Mouse (Mus musculus): Measurements from ENCODE around the gene Galk2. TPM values are rescaled to one million over a fixed set of nuclear protein-coding genes. Genes with fewer than 3 reads are reported as not detected.
A peak's percentile ranks its signal among the peaks of the same experiment; 100 is the strongest.

Gene Galk2
- polyA plus RNA-seq, 1 experiment from 2014 or later: 30.8 TPM

- WGBS: 84% methylated on average over 4 of the region's 4 CpGs
- TF ChIP-seq CTCF (IDR thresholded peaks at IDR 0.05; ENCODE audit: low read depth) (no peak), EP300 (optimal IDR thresholded peaks at IDR 0.05) (no peak)
- no peak for ATAC-seq (ENCODE audit: low FRiP score, low TSS enrichment)
Measured at GRCm38 (mm10) chr2:125827898-125828297, 31.0 kb upstream of the Galk2 start.

GRCm38 (mm10) chr2:125829924-125830323, 29.0 kb upstream of the Galk2 start:
- H3K4me2 ChIP-seq (replicated peaks; ENCODE audit: low read depth): no peak overlapping the region
- H3K4me1 ChIP-seq (replicated peaks; ENCODE audit: control insufficient read depth, insufficient read depth): no peaks in the 10 kb centered on the region
- WGBS: 86% methylated on average over 2 of the region's 2 CpGs
- H3K4me3 ChIP-seq (ENCODE audit: low read depth, low read length): no peak overlapping the region
- no peak for ATAC-seq (ENCODE audit: low FRiP score, low TSS enrichment)
- H3K9me3 ChIP-seq (ENCODE audit: control insufficient read depth, low read length): no peaks in the 10 kb centered on the region
- no peak overlapping the region for H3K27ac ChIP-seq (replicated peaks)
- H3K36me3 ChIP-seq (ENCODE audit: control insufficient read depth, insufficient read depth, low read length): peaks cover 3% of the 10 kb centered on the region; the same call in 1 of the 2 replicates
- no peaks in the 10 kb centered on the region for H3K27me3 ChIP-seq (ENCODE audit: control insufficient read depth, insufficient read depth, low read length)
- H3K9ac ChIP-seq (ENCODE audit: low read length): no peak overlapping the region
- no peak for DNase-seq (ENCODE audit: low spot score)
- TF ChIP-seq EP300 (optimal IDR thresholded peaks at IDR 0.05): no peak
- no peak for TF ChIP-seq CTCF (IDR thresholded peaks at IDR 0.05; ENCODE audit: low read depth)

More at GRCm38 (mm10) chr2:125827898-125828297, 31.0 kb upstream of the Galk2 start:
- no peak overlapping the region for H3K27ac ChIP-seq (replicated peaks)
- H3K4me2 ChIP-seq (replicated peaks; ENCODE audit: low read depth): no peak overlapping the region
- no peak overlapping the region for H3K9ac ChIP-seq (ENCODE audit: low read length)
- DNase-seq (ENCODE audit: low spot score): no peak
- no peak overlapping the region for H3K4me3 ChIP-seq (ENCODE audit: low read depth, low read length)
- H3K4me1 ChIP-seq (replicated peaks; ENCODE audit: control insufficient read depth, insufficient read depth): no peaks in the 10 kb centered on the region
- H3K36me3 ChIP-seq (ENCODE audit: control insufficient read depth, insufficient read depth, low read length): peaks cover 3% of the 10 kb centered on the region; the same call in 1 of the 2 replicates
- no peaks in the 10 kb centered on the region for H3K9me3 ChIP-seq (ENCODE audit: control insufficient read depth, low read length)
- H3K27me3 ChIP-seq (ENCODE audit: control insufficient read depth, insufficient read depth, low read length): no peaks in the 10 kb centered on the region

GRCm38 (mm10) chr2:125838091-125838490, 20.8 kb upstream of the Galk2 start:
- no peaks in the 10 kb centered on the region for H3K4me1 ChIP-seq (replicated peaks; ENCODE audit: control insufficient read depth, insufficient read depth)
- no peak for DNase-seq (ENCODE audit: low spot score)
- H3K27ac ChIP-seq (replicated peaks): no peak overlapping the region
- H3K4me3 ChIP-seq (ENCODE audit: low read depth, low read length): no peak overlapping the region
- H3K9ac ChIP-seq (ENCODE audit: low read length): no peak overlapping the region
- no peaks in the 10 kb centered on the region for H3K9me3 ChIP-seq (ENCODE audit: control insufficient read depth, low read length)
- no peak for ATAC-seq (ENCODE audit: low FRiP score, low TSS enrichment)
- no peak for TF ChIP-seq EP300 (optimal IDR thresholded peaks at IDR 0.05)
- TF ChIP-seq CTCF (IDR thresholded peaks at IDR 0.05; ENCODE audit: low read depth): no peak
- H3K4me2 ChIP-seq (replicated peaks; ENCODE audit: low read depth): no peak overlapping the region
- WGBS: 94% methylated on average over 7 of the region's 7 CpGs
- peaks cover 9% of the 10 kb centered on the region for H3K36me3 ChIP-seq (ENCODE audit: control insufficient read depth, insufficient read depth, low read length)
- H3K27me3 ChIP-seq (ENCODE audit: control insufficient read depth, insufficient read depth, low read length): no peaks in the 10 kb centered on the region

GRCm38 (mm10) chr2:125838708-125839284, 20.1 kb upstream of the Galk2 start:
- Histone ChIP-seq H3K4me1 (replicated peaks; ENCODE audit: control insufficient read depth, insufficient read depth) (no peaks in the 10 kb centered on the region), H3K9ac (ENCODE audit: low read length) (no peak overlapping the region), H3K36me3 (ENCODE audit: control insufficient read depth, insufficient read depth, low read length) (peaks cover 9% of the 10 kb centered on the region), H3K4me2 (replicated peaks; ENCODE audit: low read depth) (no peak overlapping the region), H3K27me3 (ENCODE audit: control insufficient read depth, insufficient read depth, low read length) (no peaks in the 10 kb centered on the region), H3K9me3 (ENCODE audit: control insufficient read depth, low read length) (no peaks in the 10 kb centered on the region), H3K27ac (replicated peaks) (no peak overlapping the region), H3K4me3 (ENCODE audit: low read depth, low read length) (no peak overlapping the region)
- WGBS: 63% methylated on average over 2 of the region's 2 CpGs
- TF ChIP-seq EP300 (optimal IDR thresholded peaks at IDR 0.05) (no peak), CTCF (IDR thresholded peaks at IDR 0.05; ENCODE audit: low read depth) (no peak)
- no peak for ATAC-seq (ENCODE audit: low FRiP score, low TSS enrichment)
- DNase-seq (ENCODE audit: low spot score): no peak

- no peak for ATAC-seq (ENCODE audit: low FRiP score, low TSS enrichment)
- Histone ChIP-seq H3K9me3 (ENCODE audit: control insufficient read depth, low read length) (no peaks in the 10 kb centered on the region), H3K4me3 (ENCODE audit: low read depth, low read length) (no peak overlapping the region), H3K27me3 (ENCODE audit: control insufficient read depth, insufficient read depth, low read length) (no peaks in the 10 kb centered on the region), H3K27ac (replicated peaks) (no peak overlapping the region), H3K4me1 (replicated peaks; ENCODE audit: control insufficient read depth, insufficient read depth) (no peaks in the 10 kb centered on the region), H3K36me3 (ENCODE audit: control insufficient read depth, insufficient read depth, low read length) (peaks cover 4% of the 10 kb centered on the region; the same call in 1 of the 2 replicates), H3K4me2 (replicated peaks; ENCODE audit: low read depth) (no peak overlapping the region), H3K9ac (ENCODE audit: low read length) (no peak overlapping the region)
- 63% methylated on average over 2 of the region's 2 CpGs for WGBS
- no peak for TF ChIP-seq CTCF (IDR thresholded peaks at IDR 0.05; ENCODE audit: low read depth)
- TF ChIP-seq EP300 (optimal IDR thresholded peaks at IDR 0.05): no peak
- DNase-seq (ENCODE audit: low spot score): no peak
Measured at GRCm38 (mm10) chr2:125851237-125851636, 7.7 kb upstream of the Galk2 start.

- H3K9me3 ChIP-seq (ENCODE audit: control insufficient read depth, low read length): no peaks in the 10 kb centered on the region
- WGBS: 33% methylated on average over 3 of the region's 3 CpGs
- no peaks in the 10 kb centered on the region for H3K36me3 ChIP-seq (ENCODE audit: control insufficient read depth, insufficient read depth, low read length)
- H3K27me3 ChIP-seq (ENCODE audit: control insufficient read depth, insufficient read depth, low read length): no peaks in the 10 kb centered on the region
- H3K4me1 ChIP-seq (replicated peaks; ENCODE audit: control insufficient read depth, insufficient read depth): no peaks in the 10 kb centered on the region
- H3K9ac ChIP-seq (ENCODE audit: low read length): no peak overlapping the region
- no peak overlapping the region for H3K27ac ChIP-seq (replicated peaks)
- H3K4me3 ChIP-seq (ENCODE audit: low read depth, low read length): peak overlapping the region; percentile 98
- ATAC-seq (ENCODE audit: low FRiP score, low TSS enrichment) (no peak), DNase-seq (ENCODE audit: low spot score) (no peak)
- H3K4me2 ChIP-seq (replicated peaks; ENCODE audit: low read depth): peak overlapping the region; percentile 65
- TF ChIP-seq CTCF (IDR thresholded peaks at IDR 0.05; ENCODE audit: low read depth) (peak; percentile 42), EP300 (optimal IDR thresholded peaks at IDR 0.05) (no peak)
Measured at GRCm38 (mm10) chr2:125857707-125858106, 1.2 kb upstream of the Galk2 start.
